10 mouse cellular contexts compared by ENCODE assay signal in the genomic region with DNA sequence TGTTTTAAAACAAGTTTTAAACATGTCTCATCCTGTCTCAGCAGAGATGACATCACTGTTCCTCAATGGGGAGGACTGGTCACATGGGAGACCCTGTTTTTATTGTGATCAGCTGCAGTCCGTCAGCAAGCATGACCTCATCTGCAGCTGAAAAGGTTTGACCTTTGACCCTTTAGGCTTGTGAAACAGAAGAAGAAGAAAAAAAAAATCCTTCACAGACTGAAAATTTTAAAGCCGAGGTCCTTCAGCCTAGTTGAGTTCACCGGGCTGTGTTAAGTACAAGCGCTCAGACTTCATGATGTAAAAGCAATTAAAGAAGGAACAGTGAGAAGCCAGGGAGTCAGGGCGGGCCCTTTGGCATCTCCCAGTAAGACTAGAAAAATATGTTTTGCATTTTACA.
DNase-seq lines count a peak whose midpoint lies in the region; ATAC-seq and TF ChIP-seq lines count a peak whose summit lies in the region.
"Had no signal": no experiment of that assay in that cellular context is flagged by ENCODE, and none has a peak within 500 bp of the region (broad histone marks: within the 10 kb centered on the region; RNA-seq: fewer than 3 reads in every experiment).

No protein-coding gene starts in this region.

- DNase-seq in hindbrain, embryonic 11.5 days (ENCODE audit: low spot score), result peak; percentile 59
- peak; percentile 23 for DNase-seq in NIH3T3 (ENCODE audit: low read depth)
- peak; percentile 16 for DNase-seq in gastrocnemius, postnatal 14 days
- DNase-seq in limb, embryonic 14.5 days (ENCODE audit: low spot score), result peak; percentile 52
- DNase-seq in left cerebral cortex, adult 2 months (ENCODE audit: extremely low spot score in 1 of 2, low spot score in 2 of 2), result no peak
- no peak for DNase-seq in thymus, adult 2 months
- no peak for DNase-seq in adrenal gland, adult 18-20 months (ENCODE audit: low spot score in 2 of 2)

- peak; percentile 78; the same call in 1 of the 2 replicates for ATAC-seq in hindbrain, embryonic 11.5 days (ENCODE audit: low FRiP score)
- ATAC-seq in hindbrain, embryonic 13.5 days (ENCODE audit: low FRiP score), result no peak
- peak; percentile 47; the same call in 1 of the 2 replicates for ATAC-seq in limb, embryonic 14.5 days (ENCODE audit: low FRiP score, low read depth)

- no peak overlapping the region for H3K4me3 ChIP-seq in hindbrain, embryonic 11.5 days (ENCODE audit: low read depth, low read length)
- H3K4me3 ChIP-seq in hindbrain, embryonic 13.5 days, result no peak overlapping the region
- no peak overlapping the region for H3K4me3 ChIP-seq in limb, embryonic 14.5 days (replicated peaks; ENCODE audit: low read length)
- no peak overlapping the region for H3K4me3 ChIP-seq in left cerebral cortex, adult 2 months
- H3K4me3 ChIP-seq in thymus, adult 2 months (ENCODE audit: control insufficient read depth, insufficient read depth, low read length), result no peak overlapping the region
- H3K4me3 ChIP-seq: hindbrain, embryonic 15.5 days had no signal

- no peaks in the 10 kb centered on the region for H3K9me3 ChIP-seq in hindbrain, embryonic 11.5 days (ENCODE audit: control insufficient read depth, low read length)
- no peaks in the 10 kb centered on the region for H3K9me3 ChIP-seq in hindbrain, embryonic 13.5 days
- no peaks in the 10 kb centered on the region for H3K9me3 ChIP-seq in limb, embryonic 14.5 days (ENCODE audit: control insufficient read depth, low read length)
- H3K9me3 ChIP-seq: hindbrain, embryonic 15.5 days had no signal

- no peak for TF ChIP-seq POLR2A in limb, embryonic 14.5 days (IDR thresholded peaks at IDR 0.05; ENCODE audit: borderline replicate concordance, extremely low read depth, insufficient read depth, insufficient read length)
- no peak for TF ChIP-seq POLR2A in thymus, adult 2 months (IDR thresholded peaks at IDR 0.05; ENCODE audit: control insufficient read depth, extremely low read depth, insufficient read depth, low read length, poor library complexity)

- no peak overlapping the region for H3K4me2 ChIP-seq in hindbrain, embryonic 11.5 days (replicated peaks; ENCODE audit: low read depth, low read length)
- no peak overlapping the region for H3K4me2 ChIP-seq in hindbrain, embryonic 13.5 days
- H3K4me2 ChIP-seq in limb, embryonic 14.5 days (replicated peaks; ENCODE audit: low read depth, low read length, severe bottlenecking), result no peak overlapping the region
- H3K4me2 ChIP-seq: hindbrain, embryonic 15.5 days; liver, embryonic 11.5 days had no signal

- H3K36me3 ChIP-seq in hindbrain, embryonic 11.5 days (ENCODE audit: control insufficient read depth, insufficient read depth, low read length), result no peaks in the 10 kb centered on the region
- H3K36me3 ChIP-seq in hindbrain, embryonic 13.5 days, result no peaks in the 10 kb centered on the region
- H3K36me3 ChIP-seq in limb, embryonic 14.5 days (ENCODE audit: control insufficient read depth, insufficient read depth, low read length), result no peaks in the 10 kb centered on the region
- H3K36me3 ChIP-seq in thymus, adult 2 months (ENCODE audit: control insufficient read depth, insufficient read depth, low read length), result no peaks in the 10 kb centered on the region
- H3K36me3 ChIP-seq: hindbrain, embryonic 15.5 days had no signal

- H3K4me1 ChIP-seq in hindbrain, embryonic 11.5 days (replicated peaks; ENCODE audit: control insufficient read depth, insufficient read depth, low read length), result no peaks in the 10 kb centered on the region
- no peaks in the 10 kb centered on the region for H3K4me1 ChIP-seq in hindbrain, embryonic 13.5 days (replicated peaks)
- H3K4me1 ChIP-seq in limb, embryonic 14.5 days (ENCODE audit: control insufficient read depth, insufficient read depth, low read length), result no peaks in the 10 kb centered on the region
- no peaks in the 10 kb centered on the region for H3K4me1 ChIP-seq in thymus, adult 2 months (replicated peaks; ENCODE audit: control insufficient read depth, insufficient read depth, low read length)
- H3K4me1 ChIP-seq: hindbrain, embryonic 15.5 days had no signal

- H3K27ac ChIP-seq in hindbrain, embryonic 11.5 days (ENCODE audit: low read depth, low read length), result no peak overlapping the region
- no peak overlapping the region for H3K27ac ChIP-seq in hindbrain, embryonic 13.5 days
- no peak overlapping the region for H3K27ac ChIP-seq in limb, embryonic 14.5 days (replicated peaks; ENCODE audit: low read depth, low read length)
- no peak overlapping the region for H3K27ac ChIP-seq in left cerebral cortex, adult 2 months
- H3K27ac ChIP-seq in thymus, adult 2 months (ENCODE audit: control insufficient read depth, insufficient read depth, low read length), result no peak overlapping the region
- H3K27ac ChIP-seq: hindbrain, embryonic 15.5 days had no signal

- WGBS in hindbrain, embryonic 11.5 days, result 20% methylated on average over 5 of the region's 5 CpGs
- WGBS in hindbrain, embryonic 13.5 days, result 19% methylated on average over 5 of the region's 5 CpGs
- WGBS in limb, embryonic 14.5 days, result 30% methylated on average over 5 of the region's 5 CpGs
- 86% methylated on average over 5 of the region's 5 CpGs for WGBS in thymus, adult 2 months

- intact Hi-C loops in gastrocnemius, postnatal 14 days (cut with DNase I; ENCODE audit: low total_unique reads), result loop anchor here (5.0 kb wide), 1 partner anchor 149 kb away; no protein-coding TSS in a partner anchor
- intact Hi-C loops in left cerebral cortex, adult 2 months (cut with DNase I), result loop anchor here (5.0 kb wide), 1 partner anchor 359 kb away; no protein-coding TSS in a partner anchor

- H3K9ac ChIP-seq in hindbrain, embryonic 11.5 days (ENCODE audit: low read depth, low read length), result no peak overlapping the region
- no peak overlapping the region for H3K9ac ChIP-seq in hindbrain, embryonic 13.5 days
- H3K9ac ChIP-seq in limb, embryonic 14.5 days (ENCODE audit: low read depth, low read length, severe bottlenecking), result no peak overlapping the region
- H3K9ac ChIP-seq: hindbrain, embryonic 15.5 days had no signal

- TF ChIP-seq CTCF in left cerebral cortex, adult 2 months (IDR thresholded peaks at IDR 0.05), result no peak
- no peak for TF ChIP-seq CTCF in thymus, adult 2 months (IDR thresholded peaks at IDR 0.05; ENCODE audit: borderline replicate concordance, control insufficient read depth, extremely low read depth, insufficient read depth, low read length, poor library complexity)

- H3K27me3 ChIP-seq in hindbrain, embryonic 11.5 days (ENCODE audit: control insufficient read depth, insufficient read depth, low read length), result no peaks in the 10 kb centered on the region
- H3K27me3 ChIP-seq in hindbrain, embryonic 13.5 days, result no peaks in the 10 kb centered on the region
- no peaks in the 10 kb centered on the region for H3K27me3 ChIP-seq in limb, embryonic 14.5 days (ENCODE audit: control insufficient read depth, insufficient read depth, low read length)
- H3K27me3 ChIP-seq in thymus, adult 2 months (ENCODE audit: control insufficient read depth, insufficient read depth, low read length), result no peaks in the 10 kb centered on the region
- H3K27me3 ChIP-seq: hindbrain, embryonic 15.5 days had no signal

Comparison
In these comparisons a context has a peak if more than half of its experiments do, and no peak if none do; other contexts are left out.
1. DNase-seq: peak in hindbrain, embryonic 11.5 days (single experiment), NIH3T3 (single experiment), gastrocnemius, postnatal 14 days (single experiment) and limb, embryonic 14.5 days (single experiment); none in left cerebral cortex, adult 2 months (0 of 2), thymus, adult 2 months (single experiment) and adrenal gland, adult 18-20 months (0 of 2).